Mouse (Mus musculus) 3T3-L1 (cell line): ENCODE measurements around the gene Mnx1.

Experiments used
- DNase-seq: peaks from one replicate; pipeline ENCODE4 v3.0.0-alpha.2; 2015; ENCODE audit warnings: low read depth, low spot score

The Mnx1 gene

GRCm38 (mm10) chr5:29478208-29479197, at the start of gene Mnx1:
Gene Mnx1, minus strand, starts transcription at chr5:29478470.
- DNase-seq, result no peak

- DNase-seq, result no peak
Observed at GRCm38 (mm10) chr5:29516432-29516831, 38.2 kb upstream of the Mnx1 start.

DNA sequence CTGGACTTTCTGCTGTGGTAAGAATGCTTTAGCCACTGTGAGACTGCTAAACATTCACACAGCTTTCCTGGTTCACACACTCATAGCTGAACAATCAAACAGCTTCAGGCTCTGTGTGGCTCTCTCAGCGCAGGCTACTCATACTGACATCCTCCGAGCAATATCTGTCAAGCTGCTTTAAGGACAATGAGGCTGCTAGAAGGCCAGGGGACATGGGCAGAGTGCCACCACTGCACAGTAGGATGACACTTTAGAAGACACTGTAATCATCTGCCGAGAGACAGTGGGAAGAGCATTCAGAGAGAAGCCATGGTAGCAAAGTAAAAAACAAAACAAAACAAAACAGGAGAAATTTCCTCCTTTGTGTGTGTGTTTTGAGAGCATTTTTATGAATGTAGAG, 37.6 kb upstream of the Mnx1 start:
- no peak for DNase-seq

- no peak for DNase-seq
Observed at GRCm38 (mm10) chr5:29507013-29507412, 28.7 kb upstream of the Mnx1 start.

GRCm38 (mm10) chr5:29487321-29487720, 9.1 kb upstream of the Mnx1 start:
- no peak for DNase-seq

DNA sequence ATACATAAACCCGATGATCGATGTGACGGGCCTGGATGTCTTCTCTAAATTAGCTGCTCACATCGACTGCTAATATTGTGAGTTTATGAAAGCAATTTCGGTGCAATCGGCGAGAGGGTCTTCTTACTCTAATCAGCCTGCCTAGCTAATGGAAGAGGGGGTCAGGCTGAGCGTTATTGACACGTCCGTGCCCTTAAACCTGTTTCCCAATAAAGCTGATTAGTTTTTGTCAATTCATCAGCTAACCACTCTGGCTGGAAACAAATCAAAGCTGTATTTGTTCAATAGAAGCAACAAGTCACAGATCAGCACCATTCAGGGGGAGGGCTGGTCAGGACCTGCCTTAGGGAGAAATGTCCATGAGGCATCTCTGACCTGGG, 7.7 kb upstream of the Mnx1 start:
- no peak for DNase-seq

- no peak for DNase-seq
Observed at GRCm38 (mm10) chr5:29484965-29485940, 7.0 kb upstream of the Mnx1 start.

DNA sequence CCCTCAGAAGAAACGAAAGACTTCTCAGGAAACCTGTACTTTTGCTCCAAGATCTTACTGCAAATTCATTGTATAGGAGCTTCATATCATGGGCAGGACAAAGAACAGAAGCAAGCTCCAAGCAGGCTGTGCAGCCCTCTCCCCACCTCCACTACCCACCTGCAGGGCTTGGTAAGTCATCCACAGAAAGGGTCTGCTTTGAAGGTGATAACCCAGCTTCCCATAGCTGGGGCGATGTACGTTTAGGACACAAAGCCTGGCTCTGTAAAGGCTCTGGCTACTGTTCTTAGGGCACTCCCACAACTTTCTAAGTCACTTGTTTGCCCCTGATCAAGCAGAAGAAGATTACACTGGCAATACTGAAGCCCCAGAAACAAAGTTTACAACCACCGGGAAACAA, 5.5 kb upstream of the Mnx1 start:
- DNase-seq, result no peak

DNA sequence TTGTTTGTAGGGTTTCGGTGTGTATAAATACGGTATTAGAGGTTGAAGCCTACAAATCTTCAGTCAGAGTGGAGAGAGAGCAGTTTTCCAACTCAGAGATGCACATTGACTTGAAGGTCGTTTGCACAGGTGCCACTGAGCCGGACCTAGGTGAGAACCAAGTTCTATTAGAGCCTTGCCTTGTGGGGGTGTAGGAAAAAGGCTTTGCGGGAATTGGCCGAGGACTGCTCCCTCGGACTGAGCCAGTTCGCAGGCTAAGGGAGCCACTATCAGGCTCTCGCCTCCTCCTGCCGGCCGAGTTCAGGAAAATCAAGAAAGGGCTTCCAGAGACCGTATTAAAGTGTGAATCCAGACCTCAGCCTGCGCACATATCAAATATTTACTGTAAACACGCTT, 926 bp upstream of the Mnx1 start:
- no peak for DNase-seq

DNA sequence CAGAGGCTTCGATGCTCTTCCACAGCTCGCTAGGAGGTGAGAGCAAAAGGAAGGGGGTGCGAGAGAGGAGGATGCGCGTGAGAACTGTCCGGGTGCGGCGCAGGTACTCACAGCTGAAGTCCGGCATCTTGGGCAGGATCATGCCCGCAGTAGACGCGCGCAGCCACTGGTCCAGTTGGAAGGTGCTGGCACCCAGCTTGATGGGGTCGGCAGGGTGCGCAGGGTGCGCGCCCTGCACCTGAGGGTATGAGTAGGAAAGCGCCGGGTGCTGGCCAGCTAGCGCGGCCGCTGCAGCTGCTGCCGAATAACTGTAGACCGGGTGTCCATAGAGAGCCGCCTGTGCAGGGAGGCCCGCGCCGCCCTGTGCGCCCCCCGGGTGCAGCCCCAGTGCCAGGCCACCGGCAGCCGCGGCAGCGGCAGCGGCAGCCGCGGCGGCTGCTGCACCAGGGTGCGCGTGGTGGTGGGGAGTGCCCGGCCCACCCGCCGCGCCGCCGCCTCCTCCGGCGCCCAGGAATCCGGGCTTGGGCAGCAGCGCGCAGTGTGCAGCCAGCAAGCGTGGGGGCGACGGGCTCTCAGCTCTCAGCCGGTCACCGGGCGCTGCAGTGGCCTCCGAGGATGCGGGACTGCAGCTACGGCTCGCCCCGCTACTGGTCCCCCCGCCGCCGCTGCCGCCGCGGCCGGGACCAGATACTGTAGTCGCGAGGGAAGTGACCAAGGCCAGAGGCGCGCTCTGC, 629 bp downstream of the Mnx1 start:
- DNase-seq, result no peak

- no peak for DNase-seq
Observed at GRCm38 (mm10) chr5:29476021-29476420, 2.2 kb downstream of the Mnx1 start.

DNA sequence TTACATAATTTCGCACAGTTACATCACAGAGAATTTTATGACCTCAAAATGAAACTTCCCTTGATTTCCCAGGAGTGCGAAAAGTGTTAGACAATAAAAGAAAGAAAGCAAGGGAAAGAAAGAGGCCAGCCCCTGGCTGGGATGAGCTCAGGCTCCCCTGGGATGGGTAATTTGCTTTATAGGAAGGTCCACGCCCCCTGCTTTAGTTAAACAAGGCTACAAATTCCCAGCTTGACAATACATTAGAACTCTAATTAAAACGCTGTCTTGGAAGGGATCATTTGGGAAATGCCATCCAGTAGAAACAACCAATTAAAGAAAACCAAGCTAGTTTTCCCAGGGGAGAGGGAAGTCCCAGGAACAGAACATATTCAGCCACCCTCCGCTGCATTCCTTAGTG, 2.7 kb downstream of the Mnx1 start:
- no peak for DNase-seq

DNA sequence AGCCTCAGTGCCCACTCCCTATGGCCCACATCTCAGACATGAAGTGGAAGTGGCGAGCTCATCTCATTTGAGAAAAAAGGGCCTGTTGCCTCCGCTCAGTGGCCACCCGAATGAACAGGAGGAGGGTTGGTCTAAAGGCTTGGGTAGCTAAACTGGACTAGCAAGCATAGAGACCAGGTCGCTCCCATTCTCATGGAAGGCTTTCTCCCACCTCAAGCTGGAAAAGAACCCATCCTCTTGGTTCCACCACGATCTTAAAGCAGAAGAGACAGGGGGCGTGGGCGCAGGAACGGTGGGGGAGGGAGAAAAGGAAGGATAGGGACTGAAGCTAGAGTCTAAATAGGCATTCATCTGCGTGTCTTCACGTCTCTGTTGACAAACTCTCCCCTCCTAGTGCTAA, 3.2 kb downstream of the Mnx1 start:
- DNase-seq, result no peak

DNA sequence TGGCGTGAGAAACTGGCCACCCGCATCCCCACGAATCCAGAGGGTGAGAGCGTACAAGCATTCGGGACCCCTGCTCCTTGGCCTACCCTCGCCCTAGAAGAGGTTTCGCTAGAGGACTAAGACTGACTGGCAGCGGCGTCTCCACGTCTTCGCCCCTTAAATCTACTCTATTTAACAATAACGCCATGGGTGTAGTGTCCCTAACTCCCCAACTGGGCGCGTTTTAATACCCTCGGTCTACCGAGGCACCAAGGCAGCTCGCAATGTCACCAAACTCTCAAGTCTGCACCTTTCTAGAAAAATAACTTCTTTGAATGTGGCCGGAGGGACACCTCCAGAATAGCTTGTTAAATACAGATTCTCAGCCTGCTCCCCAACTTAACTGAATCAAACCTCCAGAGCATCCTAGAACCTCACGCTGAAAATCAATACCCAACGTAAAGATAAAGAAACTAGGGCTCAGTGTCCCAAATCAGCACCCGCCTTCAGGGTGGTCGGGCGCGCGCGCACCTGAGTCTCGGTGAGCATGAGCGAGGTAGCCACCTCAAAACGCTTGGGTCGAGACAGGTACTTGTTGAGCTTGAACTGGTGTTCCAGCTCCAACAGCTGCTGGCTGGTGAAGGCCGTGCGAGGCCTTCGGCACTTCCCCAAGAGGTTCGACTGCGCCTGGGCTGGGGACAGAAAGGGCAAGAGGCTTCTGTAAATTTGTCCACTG, 3.9 kb downstream of the Mnx1 start:
- no peak for DNase-seq

GRCm38 (mm10) chr5:29473551-29474245, 4.6 kb downstream of the Mnx1 start:
- DNase-seq, result no peak

GRCm38 (mm10) chr5:29471855-29472665, 6.2 kb downstream of the Mnx1 start:
- no peak for DNase-seq

- no peak for DNase-seq
Observed at GRCm38 (mm10) chr5:29471396-29471795, 6.9 kb downstream of the Mnx1 start.

DNA sequence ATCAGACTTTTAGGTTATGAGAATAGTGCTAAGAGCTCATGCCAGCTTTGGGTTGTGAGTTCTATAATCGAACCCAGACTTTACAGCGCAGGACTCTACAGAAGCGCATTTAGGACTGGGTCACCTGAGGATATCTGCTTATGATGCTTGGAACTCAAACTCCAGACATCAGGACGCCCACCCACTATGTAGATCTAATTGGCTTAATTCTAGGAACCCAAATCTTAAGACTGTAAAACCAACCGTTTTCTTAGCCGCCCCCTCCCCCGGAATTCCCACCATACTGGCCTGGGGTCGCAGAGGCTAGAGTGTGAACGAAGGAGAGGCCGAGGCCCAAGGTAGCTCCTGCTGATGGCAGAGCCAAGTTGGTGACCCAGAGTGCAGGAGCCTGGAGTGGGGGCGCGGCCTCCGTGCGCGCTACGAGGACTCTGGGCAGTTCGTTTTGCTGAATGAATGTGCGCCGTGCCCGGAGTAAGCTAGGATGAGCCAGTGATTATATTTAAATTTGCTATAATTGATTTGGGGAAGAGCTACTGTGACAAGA, 7.3 kb downstream of the Mnx1 start:
- no peak for DNase-seq

GRCm38 (mm10) chr5:29470271-29470670, 8.0 kb downstream of the Mnx1 start:
- no peak for DNase-seq
